Mouse (Mus musculus) liver, embryonic 14.5 days (tissue): ENCODE data around the gene Pawr.

Experiments
- CTCF ChIP-seq: IDR thresholded peaks from 2 replicates; pipeline ENCODE4 v1.5.1; 2016; ENCODE audit warnings: antibody characterized with exemption, low read depth, control low read depth
- EP300 ChIP-seq: IDR thresholded peaks from 2 replicates; pipeline ENCODE4 v1.6.1; 2016; ENCODE audit warnings: antibody characterized with exemption, low read depth

- TF ChIP-seq CTCF = no peak
- no peak for TF ChIP-seq EP300
These were observed 23.5 kb downstream of the Pawr start for GRCm38 (mm10) chr10:108355392-108355775.
